Mouse (Mus musculus) embryonic facial prominence, embryonic 14.5 days (tissue): ENCODE data around the gene Olfr1366. TPM values are rescaled to one million over a fixed set of nuclear protein-coding genes. Genes with fewer than 3 reads are reported as not detected.
A peak's percentile ranks its signal among the peaks of the same experiment; 100 is the strongest.

Source experiments
- ATAC-seq: fragments of 200-750 bp; cut with Nextera tagmentation; 2 replicates; pipeline ENCODE4 v1.8.0; 2017; ENCODE audit warnings: low read depth, moderate number of reproducible peaks, moderate TSS enrichment
- DNase-seq: peaks from one replicate; pipeline ENCODE4 v3.0.0-alpha.2; 2015; ENCODE audit warnings: low spot score
- H3K27ac ChIP-seq: fragments of 300-500 bp; sonication (generic); replicated peaks from 2 replicates; pipeline ENCODE4 v1.5.1; 2014; ENCODE audit warnings: low read depth, mild to moderate bottlenecking, low read length, moderate library complexity
- H3K27me3 ChIP-seq: fragments of 300-500 bp; sonication (generic); replicated peaks from 2 replicates; pipeline ENCODE4 v1.6.1; 2014; ENCODE audit warnings: low read length; ENCODE audit not compliant: control insufficient read depth, insufficient read depth
- H3K36me3 ChIP-seq: fragments of 300-500 bp; sonication (generic); 2 replicates; pipeline ENCODE4 v1.6.1; 2014; ENCODE audit warnings: low read length, mixed read lengths; ENCODE audit not compliant: control insufficient read depth, insufficient read depth
- H3K4me1 ChIP-seq: fragments of 300-500 bp; sonication (generic); 2 replicates; pipeline ENCODE4 v1.6.1; 2014; ENCODE audit warnings: antibody characterized with exemption, low read length; ENCODE audit not compliant: control insufficient read depth, insufficient read depth
- H3K4me2 ChIP-seq: fragments of 300-500 bp; sonication (generic); 2 replicates; pipeline ENCODE4 v1.6.1; 2014; ENCODE audit warnings: low read depth, mild to moderate bottlenecking, low read length, moderate library complexity, mixed read lengths
- H3K4me3 ChIP-seq: fragments of 300-500 bp; sonication (generic); 2 replicates; pipeline ENCODE4 v1.5.1; 2014; ENCODE audit warnings: low read depth, mild to moderate bottlenecking, low read length
- H3K9ac ChIP-seq: fragments of 300-500 bp; sonication (generic); 2 replicates; pipeline ENCODE4 v1.6.1; 2014; ENCODE audit warnings: low read depth, mild to moderate bottlenecking, low read length, moderate library complexity, mixed read lengths
- H3K9me3 ChIP-seq: fragments of 300-500 bp; sonication (generic); 2 replicates; pipeline ENCODE4 v1.6.1; 2016; ENCODE audit warnings: low read length; ENCODE audit not compliant: control insufficient read depth
- WGBS: fragments of 180-500 bp; shearing (Covaris S2); extraction: QIAGEN DNeasy Blood & Tissue Kit; methylation state at CpG from one replicate; pipeline ENCODE4 v1.1.7; 2014; 5-methylcytosine and 5-hydroxymethylcytosine counted together
- polyA plus RNA-seq: library from polyadenylated mRNA; unstranded; fragments of >200 nt; fragmentation: Nextera tagmentation; extraction: Ambion mirVana; gene quantifications from 2 replicates; pipeline ENCODE4 v1.2.1, GENCODE M21; 2014

Olfr1366 gene
- 0.14 and 0.28 TPM in 2 replicates for polyA plus RNA-seq

GRCm38 (mm10) chr13:21542708-21543107 lies at the start of gene Olfr1366:
Gene Olfr1366, minus strand, starts transcription at chr13:21542808.
- H3K4me1 ChIP-seq: no peaks in the 10 kb centered on the region
- H3K9ac ChIP-seq: no peak within 1 kb of the TSS
- H3K9me3 ChIP-seq: no peaks in the 10 kb centered on the region
- no peaks in the 10 kb centered on the region for H3K36me3 ChIP-seq
- no peak for DNase-seq
- no peaks in the 10 kb centered on the region for H3K27me3 ChIP-seq
- no peak within 1 kb of the TSS for H3K4me2 ChIP-seq
- WGBS: 72% methylated on average over 1 of the region's 1 CpGs
- no peak within 1 kb of the TSS for H3K4me3 ChIP-seq
- no peak within 1 kb of the TSS for H3K27ac ChIP-seq
- ATAC-seq: no peak

DNA sequence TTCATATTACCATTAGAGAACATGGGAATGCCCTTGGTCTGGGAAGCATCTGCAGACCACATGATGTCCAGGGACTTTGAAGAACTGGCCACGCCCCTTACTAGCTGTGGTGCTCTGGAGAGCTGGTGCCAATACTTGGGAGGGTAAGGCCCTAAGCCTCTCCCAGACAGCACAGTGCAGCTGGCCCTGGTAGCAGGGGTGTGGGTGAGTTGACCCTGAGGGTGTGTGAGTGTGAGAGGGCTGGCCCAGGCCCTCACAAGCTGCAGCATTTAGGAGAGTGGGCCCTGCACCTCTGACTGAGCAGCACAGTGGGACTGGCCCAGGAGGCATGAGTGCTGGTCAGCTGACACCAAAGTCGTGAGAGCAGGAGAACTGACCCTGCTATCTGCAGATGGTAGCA lies 49.0 kb upstream of the Olfr1366 start:
- Histone ChIP-seq H3K4me1 (no peaks in the 10 kb centered on the region), H3K4me3 (no peak overlapping the region), H3K27ac (no peak overlapping the region), H3K36me3 (no peaks in the 10 kb centered on the region), H3K9me3 (no peaks in the 10 kb centered on the region), H3K9ac (no peak overlapping the region), H3K4me2 (no peak overlapping the region), H3K27me3 (no peaks in the 10 kb centered on the region)
- WGBS: 55% methylated on average over 2 of the region's 2 CpGs
- ATAC-seq (no peak), DNase-seq (no peak)

- no peak for ATAC-seq
Observed at GRCm38 (mm10) chr13:21581659-21582058, 39.1 kb upstream of the Olfr1366 start, which contains the start of gene Olfr1364. Gene Olfr1364, minus strand, starts transcription at chr13:21581759.

GRCm38 (mm10) chr13:21559793-21560192 lies 17.2 kb upstream of the Olfr1366 start, which contains the start of gene Olfr1535:
Gene Olfr1535, minus strand, starts transcription at chr13:21559893.
- no peak within 1 kb of the TSS for H3K27ac ChIP-seq
- no peak within 1 kb of the TSS for H3K4me3 ChIP-seq
- ATAC-seq (no peak), DNase-seq (no peak)
- H3K9me3 ChIP-seq: no peaks in the 10 kb centered on the region
- no peaks in the 10 kb centered on the region for H3K4me1 ChIP-seq
- no peak within 1 kb of the TSS for H3K4me2 ChIP-seq
- WGBS: 41% methylated on average over 1 of the region's 1 CpGs
- no peaks in the 10 kb centered on the region for H3K36me3 ChIP-seq
- no peak within 1 kb of the TSS for H3K9ac ChIP-seq
- no peaks in the 10 kb centered on the region for H3K27me3 ChIP-seq

More at GRCm38 (mm10) chr13:21581659-21582058, 39.1 kb upstream of the Olfr1366 start, which contains the start of gene Olfr1364:
- Histone ChIP-seq H3K4me3 (no peak within 1 kb of the TSS), H3K9ac (no peak within 1 kb of the TSS), H3K27ac (no peak within 1 kb of the TSS), H3K36me3 (no peaks in the 10 kb centered on the region), H3K27me3 (no peaks in the 10 kb centered on the region), H3K4me1 (no peaks in the 10 kb centered on the region), H3K4me2 (no peak within 1 kb of the TSS), H3K9me3 (no peaks in the 10 kb centered on the region)
- WGBS: 82% methylated on average over 2 of the region's 2 CpGs
- DNase-seq: no peak

- Histone ChIP-seq H3K9me3 (no peaks in the 10 kb centered on the region), H3K36me3 (no peaks in the 10 kb centered on the region), H3K4me2 (no peak overlapping the region), H3K4me3 (no peak overlapping the region), H3K27ac (no peak overlapping the region), H3K27me3 (no peaks in the 10 kb centered on the region), H3K9ac (no peak overlapping the region), H3K4me1 (no peaks in the 10 kb centered on the region)
- DNase-seq (no peak), ATAC-seq (no peak)
- whole genome bisulfite sequencing: 50% methylated on average over 3 of the region's 3 CpGs
Observed at GRCm38 (mm10) chr13:21550416-21551110, 8.0 kb upstream of the Olfr1366 start.

GRCm38 (mm10) chr13:21549487-21549886 lies 6.9 kb upstream of the Olfr1366 start:
- ATAC-seq: no peak
- Histone ChIP-seq H3K4me1 (no peaks in the 10 kb centered on the region), H3K4me2 (no peak overlapping the region), H3K9me3 (no peaks in the 10 kb centered on the region), H3K4me3 (no peak overlapping the region), H3K9ac (no peak overlapping the region), H3K36me3 (no peaks in the 10 kb centered on the region), H3K27ac (no peak overlapping the region), H3K27me3 (no peaks in the 10 kb centered on the region)
- whole genome bisulfite sequencing: 90% methylated on average over 3 of the region's 3 CpGs
- DNase-seq: no peak

- ATAC-seq (peak; percentile 99), DNase-seq (peak; percentile 94)
- WGBS: 0% methylated on average over 22 of the region's 39 CpGs
- H3K9me3 ChIP-seq: no peaks in the 10 kb centered on the region
- peak within 1 kb of the TSS; percentile 71 for H3K4me2 ChIP-seq
- peaks cover 12% of the 10 kb centered on the region for H3K36me3 ChIP-seq
- 0 out of 2 replicates have a peak, but pooled peaks cover 6% of the 10 kb centered on the region for H3K4me1 ChIP-seq
- H3K27me3 ChIP-seq: no peaks in the 10 kb centered on the region
- peak within 1 kb of the TSS; percentile 90 for H3K4me3 ChIP-seq
- H3K9ac ChIP-seq: peak within 1 kb of the TSS; percentile 99
- H3K27ac ChIP-seq: peak within 1 kb of the TSS; percentile 96
Observed at GRCm38 (mm10) chr13:21530781-21531201, 11.8 kb downstream of the Olfr1366 start, which contains the start of gene Zkscan8. Gene Zkscan8, minus strand, starts transcription at chr13:21531120.

GRCm38 (mm10) chr13:21530136-21530535 lies 12.5 kb downstream of the Olfr1366 start:
- WGBS: 42% methylated on average over 7 of the region's 7 CpGs
- ATAC-seq: no peak
- Histone ChIP-seq H3K27ac (no peak overlapping the region), H3K36me3 (peaks cover 17% of the 10 kb centered on the region), H3K4me3 (peak overlapping the region; percentile 90), H3K4me2 (peak overlapping the region; percentile 71), H3K9me3 (no peaks in the 10 kb centered on the region), H3K9ac (peak overlapping the region; percentile 48), H3K27me3 (no peaks in the 10 kb centered on the region), H3K4me1 (0 out of 2 replicates have a peak, but pooled peaks cover 6% of the 10 kb centered on the region)
- peak; percentile 1 for DNase-seq
